Mouse (Mus musculus): ENCODE data around the gene Trabd2b.

- TF ChIP-seq POLR2A (IDR thresholded peaks at IDR 0.05; ENCODE audit: insufficient read depth, low read depth, low read length) = no peak
- no peak for TF ChIP-seq CTCF (IDR thresholded peaks at IDR 0.05; ENCODE audit: insufficient read depth, low read depth, low read length)
Observed at GRCm38 (mm10) chr4:114515330-114515771, 108.8 kb downstream of the Trabd2b start.
